Mouse (Mus musculus) spleen, postnatal 14 days (tissue): ENCODE data around the gene Vmn2r76.
"Not testable (repeated sequence)": the region's sequence is repeated elsewhere in the genome, so short reads cannot be mapped to it uniquely, and the experiment has no call there.

Source experiments
- DNase-seq, 2 experiments: peaks; one replicate each; pipeline ENCODE4 v3.0.0; 2021 to 2022; ENCODE audit warnings: low spot score in 2 of 2

The Vmn2r76 gene

GRCm38 (mm10) chr7:86246208-86246607, at the start of gene Vmn2r76:
Vmn2r76 (minus strand) TSS chr7:86246308.
- DNase-seq, result no peak

- DNase-seq, result no peak
Measured at GRCm38 (mm10) chr7:86277072-86277471, 31.0 kb upstream of the Vmn2r76 start, which contains the start of gene Olfr310. Olfr310 (minus strand) TSS chr7:86277172.

- no peak for DNase-seq
Measured at GRCm38 (mm10) chr7:86211345-86211744, 34.8 kb downstream of the Vmn2r76 start.

- not testable (repeated sequence) for DNase-seq
Measured at GRCm38 (mm10) chr7:86171678-86172077, 74.4 kb downstream of the Vmn2r76 start, which contains the start of gene Vmn2r75. Vmn2r75 (minus strand) TSS chr7:86171778.
